8 mouse cellular contexts compared by ENCODE assay signal in genomic region chr19:27216318-27216717, GRCm38 (mm10). TPM values are rescaled to one million over a fixed set of nuclear protein-coding genes. Genes with fewer than 3 reads are reported as not detected.
DNase-seq lines count a peak whose midpoint lies in the region; ATAC-seq and TF ChIP-seq lines count a peak whose summit lies in the region.

TSS of gene Vldlr (plus strand) at chr19:27216484.

- H3K4me2 ChIP-seq in forebrain, embryonic 13.5 days, result peak within 1 kb of the TSS; percentile 91
- H3K4me2 ChIP-seq in midbrain, embryonic 14.5 days (ENCODE audit: low read length), result peak within 1 kb of the TSS; percentile 98

- no peak within 1 kb of the TSS for H3K27ac ChIP-seq in spleen, adult 2 months (ENCODE audit: insufficient read depth, low read length)
- H3K27ac ChIP-seq in forebrain, embryonic 13.5 days, result peak within 1 kb of the TSS; percentile 87
- H3K27ac ChIP-seq in midbrain, embryonic 14.5 days (replicated peaks; ENCODE audit: low read depth, low read length), result peak within 1 kb of the TSS; percentile 96

- H3K4me1 ChIP-seq in spleen, adult 2 months (ENCODE audit: control insufficient read depth, insufficient read depth, insufficient read length), result peaks cover 4% of the 10 kb centered on the region
- H3K4me1 ChIP-seq in forebrain, embryonic 13.5 days, result peaks cover 24% of the 10 kb centered on the region
- H3K4me1 ChIP-seq in midbrain, embryonic 14.5 days (ENCODE audit: control insufficient read depth, insufficient read depth, low read length), result peaks cover 18% of the 10 kb centered on the region; the same call in 1 of the 2 replicates

- H3K27me3 ChIP-seq in spleen, adult 2 months (ENCODE audit: control insufficient read depth, insufficient read depth, low read length), result peaks cover 10% of the 10 kb centered on the region
- H3K27me3 ChIP-seq in forebrain, embryonic 13.5 days, result peaks cover 14% of the 10 kb centered on the region
- no peaks in the 10 kb centered on the region for H3K27me3 ChIP-seq in midbrain, embryonic 14.5 days (ENCODE audit: control insufficient read depth, insufficient read depth, low read length)

- 15% methylated on average over 11 of the region's 11 CpGs for WGBS in spleen, adult 2 months
- under 1% methylated on average over 11 of the region's 11 CpGs for WGBS in forebrain, embryonic 13.5 days
- WGBS in midbrain, embryonic 14.5 days, result 3% methylated on average over 11 of the region's 11 CpGs

- no peaks in the 10 kb centered on the region for H3K9me3 ChIP-seq in forebrain, embryonic 13.5 days (replicated peaks)
- no peaks in the 10 kb centered on the region for H3K9me3 ChIP-seq in midbrain, embryonic 14.5 days (ENCODE audit: control insufficient read depth, low read length)

- DNase-seq in spleen, adult 2 months (ENCODE audit: low read depth in 1 of 2, low spot score in 2 of 2), result no peak
- no peak for DNase-seq in spleen, postnatal 10 days (ENCODE audit: low spot score in 2 of 2)
- DNase-seq in heart, postnatal 10 days, result peak; percentile 27 to 30
- DNase-seq in layer of hippocampus, postnatal 10 days (ENCODE audit: low spot score in 2 of 2), result no peak
- peak; percentile 69 for DNase-seq in midbrain, embryonic 14.5 days
- no peak for DNase-seq in natural killer cell, adult 2 months (ENCODE audit: low spot score in 2 of 2)
- no peak for DNase-seq in testis, postnatal 14 days (ENCODE audit: low spot score)

- no peak for TF ChIP-seq CTCF in spleen, adult 2 months (IDR thresholded peaks at IDR 0.05; ENCODE audit: extremely low read depth, insufficient read depth, insufficient read length, insufficient replicate concordance)

- H3K4me3 ChIP-seq in spleen, adult 2 months (ENCODE audit: extremely low read depth, insufficient read depth, insufficient read length), result peak within 1 kb of the TSS; percentile 30; the same call in 1 of the 2 replicates
- peak within 1 kb of the TSS; percentile 77 for H3K4me3 ChIP-seq in forebrain, embryonic 13.5 days
- peak within 1 kb of the TSS; percentile 72 for H3K4me3 ChIP-seq in midbrain, embryonic 14.5 days (replicated peaks; ENCODE audit: low read depth, low read length)

- no peaks in the 10 kb centered on the region for H3K36me3 ChIP-seq in spleen, adult 2 months (ENCODE audit: control insufficient read depth, insufficient read depth, low read length)
- no peaks in the 10 kb centered on the region for H3K36me3 ChIP-seq in forebrain, embryonic 13.5 days (ENCODE audit: poor library complexity, severe bottlenecking)
- H3K36me3 ChIP-seq in midbrain, embryonic 14.5 days (ENCODE audit: control insufficient read depth, insufficient read depth, low read length), result no peaks in the 10 kb centered on the region

- peak within 1 kb of the TSS; percentile 81 for H3K9ac ChIP-seq in forebrain, embryonic 13.5 days
- H3K9ac ChIP-seq in midbrain, embryonic 14.5 days (replicated peaks; ENCODE audit: low read length), result peak within 1 kb of the TSS; percentile 89

- no peak for TF ChIP-seq POLR2A in spleen, adult 2 months (IDR thresholded peaks at IDR 0.05; ENCODE audit: low read depth, low read length)

- intact Hi-C loops in heart, postnatal 10 days (cut with DNase I), result loop anchor here (5.0 kb wide), 2 partner anchors 114 to 179 kb away; no protein-coding TSS in a partner anchor

- ATAC-seq in forebrain, embryonic 13.5 days, result peak; percentile 19; the same call in 1 of the 2 replicates
- ATAC-seq in midbrain, embryonic 14.5 days (ENCODE audit: low FRiP score, low TSS enrichment), result no peak

RNA-seq across cellular contexts. Expression of gene Vldlr, which starts in this region (rescaled TPM):
- 1.4 and 1.8 TPM in 2 replicates for polyA plus RNA-seq in spleen, adult 2 months (2012; rRNA removed)
- 20.8 and 21.4 TPM in 2 replicates for polyA plus RNA-seq in forebrain, embryonic 13.5 days (2015; fragmentation: Nextera tagmentation; extraction: Ambion mirVana)
- total RNA-seq in heart, postnatal 10 days (2021), result 100 to 1,000 TPM; 160 to 178 TPM
- 10 to 100 TPM; 54.2 to 56.9 TPM for total RNA-seq in layer of hippocampus, postnatal 10 days (2021)
- polyA plus RNA-seq in midbrain, embryonic 14.5 days (2014; fragmentation: Nextera tagmentation; extraction: Ambion mirVana), result 43.7 and 44.6 TPM in 2 replicates

Comparison
In these comparisons a context has a peak if more than half of its experiments do, and no peak if none do; other contexts are left out.
1. DNase-seq: peak in heart, postnatal 10 days (2 of 2) and midbrain, embryonic 14.5 days (single experiment); none in spleen, adult 2 months (0 of 2), spleen, postnatal 10 days (0 of 2), layer of hippocampus, postnatal 10 days (0 of 2), natural killer cell, adult 2 months (0 of 2) and testis, postnatal 14 days (single experiment).
2. Peak in every context shown above with its lines, with median percentiles within 50 percentile points of each other: H3K4me3 ChIP-seq.